Mouse (Mus musculus) liver, embryonic 11.5 days (tissue): ENCODE measurements at regions not wholly inside any gene's neighbourhood (a gene's known extent, or its start where the extent isn't known, plus 50 kb on each side); places are given as distances from the start of the nearest gene placed in this dataset.

Experiments used
- ATAC-seq: fragments of 200-750 bp; cut with Nextera tagmentation; replicated peaks from 2 replicates; pipeline ENCODE4 v1.8.0; 2017; ENCODE audit warnings: moderate number of reproducible peaks, mild to moderate bottlenecking, moderate TSS enrichment, moderate library complexity; ENCODE audit not compliant: low FRiP score
- DNase-seq: peaks from one replicate; pipeline ENCODE4 v3.0.0-alpha.2; 2017; ENCODE audit warnings: low spot score
- H3K27ac ChIP-seq: fragments of 300-500 bp; sonication (generic); 2 replicates; pipeline ENCODE4 v1.5.1; 2014; ENCODE audit warnings: mild to moderate bottlenecking, low read depth, low read length, control low read depth
- H3K27me3 ChIP-seq: fragments of 300-500 bp; sonication (generic); replicated peaks from 2 replicates; pipeline ENCODE4 v1.6.1; 2014; ENCODE audit warnings: low read length, mixed read lengths; ENCODE audit not compliant: control insufficient read depth, insufficient read depth
- H3K36me3 ChIP-seq: fragments of 300-500 bp; sonication (generic); 2 replicates; pipeline ENCODE4 v1.6.1; 2014; ENCODE audit warnings: mild to moderate bottlenecking, low read length, moderate library complexity, mixed read lengths; ENCODE audit not compliant: control insufficient read depth, insufficient read depth
- H3K4me1 ChIP-seq: fragments of 300-500 bp; sonication (generic); replicated peaks from 2 replicates; pipeline ENCODE4 v1.6.1; 2014; ENCODE audit warnings: low read length, mixed read lengths; ENCODE audit not compliant: control insufficient read depth, insufficient read depth
- H3K4me2 ChIP-seq: fragments of 300-500 bp; sonication (generic); 2 replicates; pipeline ENCODE4 v1.6.1; 2014; ENCODE audit warnings: mild to moderate bottlenecking, control low read depth, moderate library complexity
- H3K4me3 ChIP-seq: fragments of 300-500 bp; sonication (generic); 2 replicates; pipeline ENCODE4 v1.5.1; 2014; ENCODE audit warnings: low read depth, low read length, control low read depth
- H3K9ac ChIP-seq: fragments of 300-500 bp; sonication (generic); 2 replicates; pipeline ENCODE4 v1.6.1; 2014; ENCODE audit warnings: low read depth, low read length, control low read depth
- H3K9me3 ChIP-seq: fragments of 300-500 bp; sonication (generic); 2 replicates; pipeline ENCODE4 v1.6.1; 2016; ENCODE audit warnings: low read length, inconsistent platforms, mixed read lengths; ENCODE audit not compliant: control insufficient read depth
- WGBS: fragments of 180-500 bp; shearing (Covaris S2); extraction: QIAGEN DNeasy Blood & Tissue Kit; methylation state at CpG from one replicate; pipeline ENCODE4 v1.1.7; 2014; 5-methylcytosine and 5-hydroxymethylcytosine counted together

GRCm38 (mm10) chr9:91193954-91194353, 168.3 kb upstream of the Zic4 start:
- no peak overlapping the region for H3K27ac ChIP-seq
- H3K27me3 ChIP-seq, result no peaks in the 10 kb centered on the region
- H3K4me3 ChIP-seq, result no peak overlapping the region
- DNase-seq (no peak), ATAC-seq (no peak)
- WGBS, result 76% methylated on average over 3 of the region's 3 CpGs
- H3K4me2 ChIP-seq, result no peak overlapping the region
- no peaks in the 10 kb centered on the region for H3K9me3 ChIP-seq
- no peaks in the 10 kb centered on the region for H3K4me1 ChIP-seq
- no peaks in the 10 kb centered on the region for H3K36me3 ChIP-seq
- H3K9ac ChIP-seq, result no peak overlapping the region

- Histone ChIP-seq H3K4me3 (no peak overlapping the region), H3K27ac (no peak overlapping the region), H3K4me2 (no peak overlapping the region), H3K4me1 (no peaks in the 10 kb centered on the region), H3K9me3 (no peaks in the 10 kb centered on the region), H3K27me3 (no peaks in the 10 kb centered on the region), H3K9ac (no peak overlapping the region), H3K36me3 (no peaks in the 10 kb centered on the region)
- 76% methylated on average over 2 of the region's 2 CpGs for WGBS
- DNase-seq (no peak), ATAC-seq (no peak)
These were observed 154.9 kb upstream of the Zic4 start for GRCm38 (mm10) chr9:91207281-91207680.

- Histone ChIP-seq H3K9me3 (no peaks in the 10 kb centered on the region), H3K4me2 (no peak overlapping the region), H3K27me3 (no peaks in the 10 kb centered on the region), H3K27ac (no peak overlapping the region), H3K4me3 (no peak overlapping the region), H3K4me1 (no peaks in the 10 kb centered on the region), H3K9ac (no peak overlapping the region), H3K36me3 (no peaks in the 10 kb centered on the region)
- WGBS, result 57% methylated on average over 10 of the region's 10 CpGs
- DNase-seq (no peak), ATAC-seq (no peak)
These were observed 134.4 kb upstream of the Zic4 start for GRCm38 (mm10) chr9:91227673-91228440.

GRCm38 (mm10) chr9:91228525-91228924, 133.7 kb upstream of the Zic4 start:
- no peak overlapping the region for H3K27ac ChIP-seq
- DNase-seq (no peak), ATAC-seq (no peak)
- H3K4me2 ChIP-seq, result no peak overlapping the region
- no peaks in the 10 kb centered on the region for H3K27me3 ChIP-seq
- no peak overlapping the region for H3K9ac ChIP-seq
- no peak overlapping the region for H3K4me3 ChIP-seq
- no peaks in the 10 kb centered on the region for H3K9me3 ChIP-seq
- H3K36me3 ChIP-seq, result no peaks in the 10 kb centered on the region
- 69% methylated on average over 5 of the region's 5 CpGs for WGBS
- H3K4me1 ChIP-seq, result no peaks in the 10 kb centered on the region

GRCm38 (mm10) chr9:91253886-91254285, 108.3 kb upstream of the Zic4 start:
- H3K27me3 ChIP-seq, result no peaks in the 10 kb centered on the region
- no peak overlapping the region for H3K27ac ChIP-seq
- no peaks in the 10 kb centered on the region for H3K9me3 ChIP-seq
- ATAC-seq (no peak), DNase-seq (no peak)
- no peaks in the 10 kb centered on the region for H3K36me3 ChIP-seq
- H3K4me1 ChIP-seq, result no peaks in the 10 kb centered on the region
- 82% methylated on average over 1 of the region's 1 CpGs for WGBS
- no peak overlapping the region for H3K9ac ChIP-seq
- H3K4me3 ChIP-seq, result no peak overlapping the region
- H3K4me2 ChIP-seq, result no peak overlapping the region

- ATAC-seq (no peak), DNase-seq (no peak)
- WGBS, result 47% methylated on average over 3 of the region's 3 CpGs
- Histone ChIP-seq H3K9ac (no peak overlapping the region), H3K4me1 (no peaks in the 10 kb centered on the region), H3K9me3 (no peaks in the 10 kb centered on the region), H3K36me3 (no peaks in the 10 kb centered on the region), H3K4me3 (no peak overlapping the region), H3K27ac (no peak overlapping the region), H3K27me3 (no peaks in the 10 kb centered on the region), H3K4me2 (no peak overlapping the region)
These were observed 70.9 kb upstream of the Zic4 start for GRCm38 (mm10) chr9:91291340-91291739.
